Mouse (Mus musculus) embryonic fibroblast, embryonic 13.5 days (primary cell): ENCODE data around the gene Dnhd1.

ENCODE experiments used
- CTCF ChIP-seq: IDR thresholded peaks from 2 replicates; pipeline ENCODE4 v1.5.1; 2011; ENCODE audit warnings: mild to moderate bottlenecking, control low read depth, low read length, moderate library complexity, borderline replicate concordance; ENCODE audit not compliant: insufficient read depth
- POLR2A ChIP-seq: IDR thresholded peaks from 2 replicates; pipeline ENCODE4 v1.6.1; 2011; ENCODE audit warnings: low read depth, mild to moderate bottlenecking, control low read depth, low read length, moderate library complexity

DNA sequence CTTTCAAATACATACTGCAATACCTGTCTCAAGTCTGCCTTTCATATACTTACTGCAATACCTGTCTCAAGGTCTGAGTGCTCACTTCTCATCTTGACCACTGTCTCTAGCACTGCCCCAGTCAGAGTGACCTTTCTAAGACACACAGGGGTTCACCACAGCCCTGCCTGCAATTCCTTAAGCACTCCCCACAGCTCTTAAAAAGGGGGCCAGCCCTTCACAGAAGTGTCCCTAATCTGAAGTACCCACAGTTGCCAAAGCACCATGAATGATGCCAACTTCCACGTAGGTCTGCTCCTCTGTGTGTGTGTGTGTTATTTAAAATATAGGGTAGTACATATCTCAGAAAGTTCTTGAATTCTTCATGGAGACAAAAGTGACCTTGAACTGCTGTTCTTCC is 38.9 kb upstream of the Dnhd1 start:
- no peak for TF ChIP-seq POLR2A
- TF ChIP-seq CTCF: no peak
